Mouse (Mus musculus) thymus, postnatal 25 days (tissue): ENCODE measurements around the gene Serpina3k.
"Not testable (repeated sequence)": the region's sequence is repeated elsewhere in the genome, so short reads cannot be mapped to it uniquely, and the experiment has no call there.

Experiments used
- DNase-seq: peaks from one replicate; pipeline ENCODE4 v3.0.0; 2022

Gene Serpina3k

GRCm38 (mm10) chr12:104338226-104338625, at the start of gene Serpina3k, which contains the start of gene Serpina3m:
TSS of gene Serpina3k (plus strand) at chr12:104338486.
TSS of gene Serpina3m (plus strand) at chr12:104338486.
- not testable (repeated sequence) for DNase-seq

- no peak for DNase-seq
These were observed 48.4 kb upstream of the Serpina3k start for GRCm38 (mm10) chr12:104289872-104290271.

DNA sequence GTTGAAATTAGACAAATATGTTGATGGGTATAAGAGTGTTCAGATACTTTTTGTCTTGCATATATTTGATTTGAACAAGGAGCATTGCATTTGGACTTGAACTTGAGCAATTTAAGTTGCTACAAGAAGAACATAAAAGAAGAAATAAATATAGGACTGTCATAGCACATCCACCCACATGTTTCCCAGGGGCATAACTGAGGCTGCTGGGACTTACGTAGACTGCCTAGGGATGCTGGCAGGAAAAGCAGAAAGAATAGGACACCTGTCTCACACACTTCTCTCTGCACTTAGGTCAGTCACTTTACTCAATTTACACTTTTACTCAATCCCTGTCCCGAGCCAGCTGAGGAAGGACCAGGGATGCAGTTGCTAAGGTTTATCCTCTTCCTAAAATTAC, 44.3 kb upstream of the Serpina3k start:
- no peak for DNase-seq

- no peak for DNase-seq
These were observed 40.2 kb upstream of the Serpina3k start for GRCm38 (mm10) chr12:104298049-104298448.

- DNase-seq: no peak
These were observed 32.3 kb upstream of the Serpina3k start for GRCm38 (mm10) chr12:104305991-104306390.

DNA sequence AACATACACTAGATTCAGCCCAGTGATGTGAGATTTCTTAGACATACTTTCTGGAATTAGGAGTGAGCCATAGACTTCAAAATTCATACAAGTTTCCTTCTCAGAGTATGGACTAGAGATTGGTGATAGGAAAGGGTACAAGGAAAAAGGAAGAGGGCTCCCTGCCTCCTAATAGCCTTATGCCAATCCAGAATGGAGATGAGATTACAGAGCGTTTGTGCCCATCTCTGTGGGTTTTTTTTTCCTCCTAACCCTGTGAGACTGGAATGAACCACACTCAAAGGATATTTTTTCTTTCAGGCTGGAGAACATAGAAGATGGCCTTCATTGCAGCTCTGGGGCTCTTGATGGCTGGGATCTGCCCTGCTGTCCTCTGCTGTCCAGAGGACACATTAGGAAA, 24.0 kb upstream of the Serpina3k start, which contains the start of gene Serpina3j:
Gene Serpina3j, plus strand, starts transcription at position 301 of the 400 bp plus-strand sequence.
- DNase-seq: no peak

DNA sequence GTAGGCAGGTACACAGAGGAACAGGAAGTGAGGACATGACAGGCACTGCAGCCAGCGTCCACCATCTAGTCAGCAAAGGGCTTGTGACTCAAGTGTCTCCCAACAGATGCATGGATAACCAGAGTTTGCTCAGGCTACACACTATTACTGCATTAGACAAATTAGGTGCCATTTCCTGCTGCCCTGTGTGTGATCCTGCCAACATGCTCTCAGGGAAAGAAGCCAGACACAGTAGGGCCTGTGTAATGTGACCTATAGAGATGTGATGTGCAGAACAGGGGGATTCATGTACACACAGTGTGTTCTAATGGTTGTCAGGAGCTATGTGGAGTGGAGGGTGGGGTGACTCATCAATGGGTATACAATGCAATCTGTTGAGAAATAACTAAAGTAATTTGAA, 15.8 kb upstream of the Serpina3k start:
- no peak for DNase-seq

GRCm38 (mm10) chr12:104331701-104332100, 6.6 kb upstream of the Serpina3k start:
- DNase-seq: no peak

- DNase-seq: not testable (repeated sequence)
These were observed 1.4 kb upstream of the Serpina3k start for GRCm38 (mm10) chr12:104336873-104337272.

- no peak for DNase-seq
These were observed 419 bp downstream of the Serpina3k start for GRCm38 (mm10) chr12:104338705-104339104.

DNA sequence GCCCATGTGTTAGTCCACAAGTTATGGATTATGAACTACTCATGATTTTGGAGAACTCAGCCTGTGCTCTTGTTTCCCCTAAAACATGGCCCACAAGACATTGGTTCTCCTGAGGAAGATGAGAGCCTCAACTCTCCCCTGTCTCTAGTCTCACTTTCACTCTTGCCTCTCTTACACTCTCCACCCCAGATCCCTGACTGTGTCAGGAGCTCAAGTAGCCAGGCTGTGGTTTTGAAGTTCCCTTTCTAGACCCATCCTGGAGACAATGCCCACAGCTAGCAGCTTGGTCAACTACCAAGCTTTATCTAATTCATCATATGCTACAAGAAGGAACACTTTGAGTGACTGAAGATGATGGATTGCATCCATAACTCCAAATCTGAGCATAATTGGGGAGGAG, 4.2 kb downstream of the Serpina3k start:
- not testable (repeated sequence) for DNase-seq

DNA sequence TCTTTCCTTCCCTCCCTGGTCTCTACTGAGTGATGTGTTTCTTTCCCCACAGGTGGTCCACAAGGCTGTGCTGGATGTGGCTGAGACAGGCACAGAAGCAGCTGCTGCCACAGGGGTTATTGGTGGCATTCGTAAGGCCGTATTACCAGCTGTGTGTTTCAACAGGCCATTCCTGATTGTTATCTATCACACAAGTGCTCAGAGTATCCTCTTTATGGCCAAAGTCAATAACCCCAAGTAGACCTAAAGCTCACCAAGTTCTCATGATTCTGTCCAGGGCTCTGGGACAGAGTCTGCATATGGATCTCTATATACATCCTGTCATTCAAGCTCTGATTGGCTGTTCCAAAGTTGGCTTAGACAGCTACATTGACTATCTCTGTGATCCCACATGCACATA, 6.9 kb downstream of the Serpina3k start:
- no peak for DNase-seq

DNA sequence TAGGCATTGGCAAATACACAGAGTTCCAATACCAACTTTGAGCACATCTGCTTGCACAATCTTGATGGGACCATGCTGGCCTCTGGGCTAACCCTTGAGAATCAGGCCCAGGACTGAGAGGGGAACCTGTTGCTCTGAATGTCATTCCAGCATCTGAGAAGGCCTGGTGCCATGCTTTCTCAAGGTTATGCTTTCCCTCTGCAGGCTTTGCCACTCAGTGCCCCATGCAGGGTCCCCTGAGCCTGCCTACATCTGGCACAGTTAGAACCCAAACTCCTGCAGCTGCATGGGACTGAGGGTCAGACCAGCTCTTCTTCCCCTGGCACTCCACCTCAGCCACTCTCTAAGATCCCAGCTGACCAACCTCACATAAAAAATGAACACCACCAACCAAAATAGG, 7.4 kb downstream of the Serpina3k start:
- DNase-seq: no peak

- DNase-seq: no peak
These were observed 8.8 kb downstream of the Serpina3k start for GRCm38 (mm10) chr12:104347091-104347490.

- DNase-seq: peak; percentile 6
These were observed 13.5 kb downstream of the Serpina3k start for GRCm38 (mm10) chr12:104351812-104352211.

DNA sequence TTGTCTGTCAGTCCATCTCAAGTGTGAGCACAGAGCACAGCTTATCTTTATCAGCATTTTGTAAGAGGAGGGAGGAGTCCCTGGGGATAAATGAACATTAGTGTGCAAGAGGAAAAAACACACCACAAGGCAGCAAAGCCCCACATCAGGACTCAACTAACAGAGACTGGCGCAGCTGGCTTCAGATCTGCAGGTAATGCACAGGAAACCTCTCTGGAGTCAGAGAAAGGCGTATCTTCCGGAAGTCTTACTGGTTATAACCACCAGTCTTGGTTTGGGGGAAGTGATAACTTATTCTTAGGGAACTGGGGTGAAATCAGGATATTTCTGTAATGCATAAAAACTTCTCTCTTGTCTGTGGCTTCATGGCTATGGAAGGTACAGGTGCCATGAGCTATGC, 17.7 kb downstream of the Serpina3k start:
- no peak for DNase-seq

GRCm38 (mm10) chr12:104369986-104370385, 31.7 kb downstream of the Serpina3k start:
- DNase-seq: no peak

- DNase-seq: not testable (repeated sequence)
These were observed 38.9 kb downstream of the Serpina3k start for GRCm38 (mm10) chr12:104377179-104377578.

GRCm38 (mm10) chr12:104378351-104378750, 40.1 kb downstream of the Serpina3k start:
- not testable (repeated sequence) for DNase-seq

- DNase-seq: not testable (repeated sequence)
These were observed 40.5 kb downstream of the Serpina3k start for GRCm38 (mm10) chr12:104378815-104379214.

DNA sequence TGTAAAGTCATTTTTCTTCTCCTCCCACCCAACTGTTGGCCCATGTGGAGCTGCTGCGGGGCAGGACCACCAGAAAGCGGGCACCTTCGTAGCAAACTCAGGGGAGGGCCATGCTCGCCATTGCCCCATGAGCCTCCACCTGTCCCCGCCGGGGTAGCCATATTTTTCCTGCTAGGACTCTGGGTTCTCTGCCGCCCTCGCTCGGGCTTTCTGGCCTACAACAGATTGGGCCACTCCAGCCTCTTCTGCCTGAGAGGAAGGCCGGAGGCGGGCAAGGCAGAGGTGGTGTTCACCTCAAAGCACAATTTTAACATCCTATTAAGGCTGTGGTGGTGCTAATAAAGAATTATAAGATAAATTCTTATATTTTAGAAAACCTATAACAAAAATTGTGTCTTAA, 41.6 kb downstream of the Serpina3k start:
- no peak for DNase-seq

DNA sequence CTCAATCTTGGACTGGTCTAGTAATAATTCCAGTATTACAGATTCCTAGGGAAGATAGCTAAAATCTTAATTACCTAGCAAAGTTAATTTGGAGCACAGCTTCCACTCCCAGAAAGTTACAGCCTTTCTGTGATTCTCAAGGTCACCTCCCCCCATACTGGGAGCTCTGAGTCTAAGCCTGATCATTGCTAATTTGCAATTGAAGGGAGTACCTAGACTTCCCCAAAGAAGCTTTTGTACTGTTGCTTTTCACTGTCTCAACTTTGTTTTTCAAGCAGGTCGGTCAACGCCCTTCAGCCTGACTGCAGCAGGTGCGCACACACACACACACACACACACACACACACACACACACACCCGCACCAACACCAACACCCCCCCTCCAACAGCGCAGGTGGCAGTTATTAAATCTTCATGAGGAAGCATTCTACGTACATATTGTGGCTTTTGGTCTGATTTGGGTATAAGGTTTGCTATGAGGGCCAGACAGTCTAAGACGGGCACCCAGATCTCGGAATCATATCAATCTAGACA, 42.9 kb downstream of the Serpina3k start:
- not testable (repeated sequence) for DNase-seq

DNA sequence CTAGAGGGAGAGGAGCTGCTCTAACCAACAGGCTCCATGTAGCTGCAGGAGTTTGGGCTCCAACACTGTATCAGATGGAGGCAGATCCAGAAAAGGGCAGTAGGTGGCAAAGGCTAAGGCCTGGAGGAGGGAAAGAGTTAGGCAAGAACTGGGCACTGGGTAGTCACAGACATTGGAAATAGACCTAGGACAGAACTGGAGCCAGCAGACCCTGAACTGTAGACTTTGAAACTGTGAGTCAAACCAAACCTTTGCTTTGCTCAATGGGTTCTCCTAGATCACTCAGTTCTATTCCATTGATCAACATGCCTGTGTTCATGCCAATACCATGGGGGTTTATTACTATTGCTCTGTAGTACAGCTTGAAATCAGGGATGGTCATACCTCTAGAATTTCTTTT, 47.7 kb downstream of the Serpina3k start:
- not testable (repeated sequence) for DNase-seq

- not testable (repeated sequence) for DNase-seq
These were observed 48.6 kb downstream of the Serpina3k start for GRCm38 (mm10) chr12:104386878-104387277.

DNA sequence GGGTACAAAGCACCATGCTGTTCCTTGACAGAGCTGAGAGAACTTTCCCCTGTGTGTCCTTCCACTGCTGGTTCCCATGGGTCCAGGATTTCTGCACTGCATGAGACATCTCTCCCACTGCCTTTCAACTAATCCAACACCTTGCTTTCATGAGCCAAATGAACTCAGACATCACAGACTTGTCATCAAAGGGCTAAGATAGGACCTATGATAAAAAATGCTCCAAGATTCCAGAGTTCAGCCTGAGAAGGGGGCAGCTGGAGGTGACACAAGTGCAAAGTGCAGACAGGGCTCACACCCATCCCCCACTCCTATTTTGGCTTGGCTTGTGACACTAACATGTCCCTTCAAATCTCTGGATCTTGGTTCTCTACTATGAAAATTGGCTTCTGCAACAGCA, 50.2 kb downstream of the Serpina3k start:
- no peak for DNase-seq
